Mouse (Mus musculus) urinary bladder, postnatal 25 days (tissue): ENCODE results near the gene Acacb.

Source experiments
- DNase-seq: peaks from one replicate; pipeline ENCODE4 v3.0.0; 2022; ENCODE audit warnings: low spot score

The Acacb gene

GRCm38 (mm10) chr5:114268646-114269045 lies 122.3 kb downstream of the Acacb start:
- peak; percentile 19 for DNase-seq

- no peak for DNase-seq
These were observed 123.2 kb downstream of the Acacb start for GRCm38 (mm10) chr5:114269499-114269898.

GRCm38 (mm10) chr5:114269984-114270383 lies 123.6 kb downstream of the Acacb start:
- DNase-seq = no peak

GRCm38 (mm10) chr5:114273693-114274402 lies 127.5 kb downstream of the Acacb start, which contains the start of gene Foxn4:
Gene Foxn4 (minus strand): TSS chr5:114273807.
- DNase-seq = no peak

- no peak for DNase-seq
These were observed 129.0 kb downstream of the Acacb start for GRCm38 (mm10) chr5:114275339-114275738.

- no peak for DNase-seq
These were observed 129.7 kb downstream of the Acacb start for GRCm38 (mm10) chr5:114275991-114276390.

- no peak for DNase-seq
These were observed 133.2 kb downstream of the Acacb start for GRCm38 (mm10) chr5:114279382-114280143.

- DNase-seq = no peak
These were observed 136.0 kb downstream of the Acacb start for GRCm38 (mm10) chr5:114282346-114282745.

- DNase-seq = no peak
These were observed 138.5 kb downstream of the Acacb start for GRCm38 (mm10) chr5:114284604-114285397.

- DNase-seq = no peak
These were observed 139.0 kb downstream of the Acacb start for GRCm38 (mm10) chr5:114285398-114285700.

GRCm38 (mm10) chr5:114286102-114286501 lies 139.8 kb downstream of the Acacb start:
- no peak for DNase-seq

GRCm38 (mm10) chr5:114286872-114287571 lies 140.7 kb downstream of the Acacb start:
- DNase-seq = no peak

- DNase-seq = no peak
These were observed 142.1 kb downstream of the Acacb start for GRCm38 (mm10) chr5:114288396-114288795.

GRCm38 (mm10) chr5:114288874-114289273 lies 142.5 kb downstream of the Acacb start, which contains the start of gene Myo1h:
Gene Myo1h (plus strand): TSS chr5:114289166.
- DNase-seq = no peak

- DNase-seq = no peak
These were observed 143.7 kb downstream of the Acacb start for GRCm38 (mm10) chr5:114290004-114290403.

- no peak for DNase-seq
These were observed 150.6 kb downstream of the Acacb start for GRCm38 (mm10) chr5:114296693-114297631.

GRCm38 (mm10) chr5:114298212-114298894 lies 152.0 kb downstream of the Acacb start:
- DNase-seq = no peak

GRCm38 (mm10) chr5:114299156-114299855 lies 153.0 kb downstream of the Acacb start:
- no peak for DNase-seq

GRCm38 (mm10) chr5:114299883-114300610 lies 153.7 kb downstream of the Acacb start:
- no peak for DNase-seq
